Mouse (Mus musculus): ENCODE measurements around the gene Hcrt. TPM values are rescaled to one million over a fixed set of nuclear protein-coding genes. Genes with fewer than 3 reads are reported as not detected.
A peak's percentile ranks its signal among the peaks of the same experiment; 100 is the strongest.

The Hcrt gene
- total RNA-seq, 2 experiments from 2014 or later = not detected

- ATAC-seq (replicated peaks; ENCODE audit: poor library complexity) = no peak
These were observed 49.6 kb downstream of the Hcrt start for GRCm38 (mm10) chr11:100713174-100713573.

- peak; percentile 63 for ATAC-seq (replicated peaks; ENCODE audit: poor library complexity)
These were observed 50.7 kb downstream of the Hcrt start, which contains the start of gene Kat2a for GRCm38 (mm10) chr11:100711783-100712615. Kat2a (minus strand) TSS chr11:100712465.

Other genes with a start within 250 kb of the Hcrt start
- gene Acly, start 234.9 kb downstream of the Hcrt start, total RNA-seq (2015) = 80.4 and 81.7 TPM in 2 replicates
- gene Acly, start 234.9 kb downstream of the Hcrt start, total RNA-seq (2017) = 89.1 and 101 TPM in 2 replicates
- gene Ttc25, start 217.3 kb downstream of the Hcrt start, total RNA-seq (2015) = 0.05 TPM in 1 of 2 replicates, not detected in the other
- gene Ttc25, start 217.3 kb downstream of the Hcrt start, total RNA-seq (2017) = 0.04 and 0.30 TPM in 2 replicates
- 6.9 and 8.2 TPM in 2 replicates for gene Cnp, start 188.0 kb downstream of the Hcrt start, total RNA-seq (2015)
- 16.2 and 21.7 TPM in 2 replicates for gene Cnp, start 188.0 kb downstream of the Hcrt start, total RNA-seq (2017)
- 17.0 and 22.2 TPM in 2 replicates for gene Nkiras2, start 143.7 kb downstream of the Hcrt start, total RNA-seq (2015)
- 9.9 and 16.6 TPM in 2 replicates for gene Nkiras2, start 143.7 kb downstream of the Hcrt start, total RNA-seq (2017)
- gene Dnajc7, start 142.8 kb downstream of the Hcrt start, total RNA-seq (2015) = 81.2 and 93.3 TPM in 2 replicates
- gene Dnajc7, start 142.8 kb downstream of the Hcrt start, total RNA-seq (2017) = 102 and 136 TPM in 2 replicates
- gene Zfp385c, start 70.5 kb downstream of the Hcrt start, total RNA-seq (2015) = not detected in 2 replicates
- not detected in 2 replicates for gene Zfp385c, start 70.5 kb downstream of the Hcrt start, total RNA-seq (2017)
- gene Dhx58, start 58.7 kb downstream of the Hcrt start, total RNA-seq (2015) = 10.4 and 11.1 TPM in 2 replicates
- 11.5 and 13.6 TPM in 2 replicates for gene Dhx58, start 58.7 kb downstream of the Hcrt start, total RNA-seq (2017)
- gene Kat2a, start 50.5 kb downstream of the Hcrt start, total RNA-seq (2015) = 31.7 and 40.1 TPM in 2 replicates
- 28.9 and 30.4 TPM in 2 replicates for gene Kat2a, start 50.5 kb downstream of the Hcrt start, total RNA-seq (2017)
- gene Hspb9, start 49.1 kb downstream of the Hcrt start, total RNA-seq (2015) = not detected in 2 replicates
- gene Hspb9, start 49.1 kb downstream of the Hcrt start, total RNA-seq (2017) = 0.37 and 0.47 TPM in 2 replicates
- gene Rab5c, start 24.7 kb downstream of the Hcrt start, total RNA-seq (2015) = 129 and 135 TPM in 2 replicates
- 101 and 105 TPM in 2 replicates for gene Rab5c, start 24.7 kb downstream of the Hcrt start, total RNA-seq (2017)
- 0.24 TPM in 1 of 2 replicates, not detected in the other for gene Kcnh4, start 3.0 kb downstream of the Hcrt start, total RNA-seq (2015)
- not detected in 2 replicates for gene Kcnh4, start 3.0 kb downstream of the Hcrt start, total RNA-seq (2017)
- gene Ghdc, start 8.0 kb upstream of the Hcrt start, total RNA-seq (2015) = 1.8 and 3.1 TPM in 2 replicates
- gene Ghdc, start 8.0 kb upstream of the Hcrt start, total RNA-seq (2017) = 1.4 and 1.6 TPM in 2 replicates
- 31.1 and 32.2 TPM in 2 replicates for gene Stat5b, start 87.8 kb upstream of the Hcrt start, total RNA-seq (2015)
- gene Stat5b, start 87.8 kb upstream of the Hcrt start, total RNA-seq (2017) = 29.4 and 37.2 TPM in 2 replicates
- 25.3 and 31.0 TPM in 2 replicates for gene Stat5a, start 96.4 kb upstream of the Hcrt start, total RNA-seq (2015)
- 31.5 and 32.4 TPM in 2 replicates for gene Stat5a, start 96.4 kb upstream of the Hcrt start, total RNA-seq (2017)
- gene Stat3, start 176.6 kb upstream of the Hcrt start, total RNA-seq (2015) = 38.3 and 38.6 TPM in 2 replicates
- gene Stat3, start 176.6 kb upstream of the Hcrt start, total RNA-seq (2017) = 78.6 and 85.3 TPM in 2 replicates
- gene Cavin1, start 208.0 kb upstream of the Hcrt start, total RNA-seq (2015) = 0.51 and 1.7 TPM in 2 replicates
- 1.4 and 2.5 TPM in 2 replicates for gene Cavin1, start 208.0 kb upstream of the Hcrt start, total RNA-seq (2017)
- gene Atp6v0a1, start 246.5 kb upstream of the Hcrt start, total RNA-seq (2015) = 21.4 and 35.3 TPM in 2 replicates
- gene Atp6v0a1, start 246.5 kb upstream of the Hcrt start, total RNA-seq (2017) = 38.1 and 50.1 TPM in 2 replicates